Mouse (Mus musculus): ENCODE results near the gene Zfp541.
A peak's percentile ranks its signal among the peaks of the same experiment; 100 is the strongest.

Zfp541 gene

DNA sequence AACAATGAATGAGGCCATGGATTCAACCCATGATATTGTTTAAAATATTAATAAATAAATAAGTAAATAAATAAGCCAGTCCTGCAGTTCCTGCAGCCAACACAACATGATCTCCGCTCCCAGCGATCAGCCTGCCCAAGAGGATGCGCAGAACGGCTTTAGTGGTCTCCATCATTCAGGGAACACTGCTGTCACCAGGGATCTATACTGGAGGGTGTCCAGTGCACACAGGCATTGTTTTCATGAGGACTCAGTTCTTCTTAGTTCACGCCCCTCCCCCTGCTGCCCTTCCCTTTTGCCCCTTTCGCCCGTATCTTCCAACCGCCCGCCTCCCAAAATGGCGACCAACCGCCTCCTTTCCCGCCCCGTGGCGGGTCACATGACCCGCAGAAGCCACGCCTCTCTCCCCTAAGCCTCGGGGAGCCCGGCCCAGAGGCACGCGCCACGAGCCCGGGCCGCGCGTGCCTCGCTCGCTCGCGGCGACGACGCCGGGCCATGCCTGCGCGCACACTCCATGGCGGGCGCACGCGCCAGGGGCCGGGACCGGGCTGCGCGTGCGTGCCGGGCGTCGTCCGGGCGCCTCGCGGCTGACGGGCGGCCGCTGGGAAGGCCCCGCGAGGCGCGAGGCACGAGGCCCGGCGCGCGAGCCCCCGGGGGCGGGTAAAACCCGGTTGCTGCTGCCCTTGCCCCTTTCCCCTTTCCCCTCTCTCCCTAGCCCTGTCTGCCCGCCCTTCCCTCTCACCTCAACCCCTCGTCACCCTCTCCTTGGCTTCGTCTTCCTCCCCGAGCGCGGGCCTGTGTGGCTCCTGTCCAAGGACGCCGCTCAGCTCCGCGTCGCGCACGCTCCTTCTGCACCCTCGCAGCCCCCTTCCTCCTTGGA is at the start of gene Zfp541:
Zfp541 (plus strand) TSS at position 596 of the 880 bp plus-strand sequence.
- DNase-seq, result no peak

DNA sequence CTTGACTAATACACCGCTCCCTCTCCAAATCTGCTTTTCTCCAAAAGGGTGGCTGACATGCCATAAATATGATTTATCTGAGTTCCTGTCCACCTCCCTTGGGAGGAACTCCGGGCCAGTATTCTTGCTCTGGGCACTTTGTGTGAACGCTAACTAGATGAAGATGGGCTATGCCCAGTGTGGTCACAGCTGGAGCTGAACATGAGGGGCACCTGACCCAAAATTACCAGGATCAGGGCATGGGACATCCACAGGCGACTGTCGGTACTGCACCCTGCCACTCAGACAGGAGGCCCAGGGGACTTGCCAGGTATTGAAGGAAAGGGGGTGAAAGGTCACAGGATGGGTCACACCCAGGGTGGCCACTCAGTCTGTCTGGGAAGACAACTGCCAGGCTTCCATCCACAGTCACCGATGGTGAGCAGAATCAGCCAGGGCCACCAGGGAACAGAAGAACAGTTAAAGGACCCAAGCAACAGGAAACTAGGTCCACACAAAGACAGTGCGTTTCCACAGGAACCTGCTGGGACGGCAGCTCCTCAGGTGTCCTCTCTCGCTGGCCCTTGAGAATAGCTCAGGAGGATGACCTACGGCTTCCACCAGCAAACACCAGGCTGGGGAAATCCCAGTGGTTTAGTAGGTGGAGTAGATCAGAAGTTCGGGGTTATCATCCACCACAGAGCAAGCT is 48.9 kb upstream of the Zfp541 start:
- DNase-seq, result peak; percentile 47

DNA sequence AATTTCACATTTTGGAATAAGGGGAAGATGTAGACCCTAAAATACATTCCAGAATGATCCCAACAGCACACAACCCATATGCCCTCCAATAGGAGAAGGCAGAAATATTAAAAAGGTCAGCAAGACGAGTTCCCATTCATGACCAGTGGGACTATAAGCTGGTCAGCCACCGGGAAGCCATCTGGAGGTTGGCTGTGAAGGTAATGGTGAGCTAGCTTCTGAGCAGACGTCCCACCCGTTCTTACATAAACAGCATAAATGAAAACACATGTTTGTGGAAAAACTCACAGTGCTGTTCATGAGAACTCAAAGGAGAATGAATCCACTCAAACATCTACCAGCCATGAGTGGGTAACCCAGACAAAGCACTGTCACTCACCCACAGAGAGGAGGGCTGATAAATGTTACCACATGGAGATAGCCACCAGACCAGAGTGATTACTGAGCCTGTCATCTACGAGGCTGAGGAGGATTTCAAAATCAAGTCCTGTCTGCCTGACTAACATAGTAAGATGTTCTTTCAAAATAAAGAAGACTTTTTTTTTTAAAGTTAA is 47.8 kb upstream of the Zfp541 start:
- peak; percentile 53 for DNase-seq

DNA sequence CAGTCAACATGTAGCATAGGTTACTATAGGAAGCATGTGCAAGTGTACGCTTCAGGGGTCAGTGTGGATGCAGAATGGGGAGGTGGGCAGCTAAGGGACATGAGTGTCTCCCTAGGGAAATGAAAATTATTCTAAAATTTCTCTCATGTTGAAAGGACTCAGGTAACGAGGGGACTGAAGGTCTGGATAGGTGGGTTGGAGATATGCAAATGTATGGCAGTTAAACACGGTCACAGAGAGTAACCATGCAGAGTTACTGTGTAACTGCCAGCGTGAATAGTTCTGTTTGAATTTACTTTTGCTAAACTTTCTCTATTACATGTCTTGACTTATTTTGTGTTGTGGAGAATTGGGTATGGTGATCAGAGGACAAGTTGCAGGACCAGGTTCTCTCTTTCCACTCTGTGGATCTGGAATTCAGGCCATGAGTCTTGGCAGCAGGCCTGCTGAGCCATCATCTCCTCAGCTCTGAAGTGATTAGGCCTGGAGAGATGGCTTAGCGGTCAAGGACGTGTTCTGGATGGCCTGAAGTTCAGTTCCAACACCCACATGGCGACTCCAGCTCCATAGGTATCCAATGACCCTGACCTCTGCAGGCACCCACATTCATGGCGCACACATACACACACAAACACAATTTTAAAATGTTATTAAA is 47.0 kb upstream of the Zfp541 start:
- peak; percentile 68 for DNase-seq

DNA sequence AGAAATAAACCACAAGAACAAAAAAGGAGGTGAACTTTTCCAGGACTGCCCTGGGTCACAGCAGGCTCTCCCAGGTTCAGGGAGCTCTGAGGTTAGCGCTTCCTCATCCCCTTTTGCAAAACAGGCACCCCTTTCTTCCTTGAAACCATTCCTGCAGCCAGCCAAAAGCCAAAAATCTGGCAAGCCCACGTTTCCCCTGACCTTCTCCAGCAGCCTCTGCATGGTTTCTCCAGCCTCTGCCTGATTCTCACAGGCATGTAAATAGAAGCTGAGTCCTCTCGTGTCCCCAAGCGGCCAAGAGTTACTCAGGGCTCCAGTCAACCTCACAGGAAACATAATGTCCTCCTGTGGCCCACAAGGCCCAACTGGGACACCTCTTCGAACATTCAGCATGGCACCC is 46.2 kb upstream of the Zfp541 start:
- DNase-seq, result no peak

DNA sequence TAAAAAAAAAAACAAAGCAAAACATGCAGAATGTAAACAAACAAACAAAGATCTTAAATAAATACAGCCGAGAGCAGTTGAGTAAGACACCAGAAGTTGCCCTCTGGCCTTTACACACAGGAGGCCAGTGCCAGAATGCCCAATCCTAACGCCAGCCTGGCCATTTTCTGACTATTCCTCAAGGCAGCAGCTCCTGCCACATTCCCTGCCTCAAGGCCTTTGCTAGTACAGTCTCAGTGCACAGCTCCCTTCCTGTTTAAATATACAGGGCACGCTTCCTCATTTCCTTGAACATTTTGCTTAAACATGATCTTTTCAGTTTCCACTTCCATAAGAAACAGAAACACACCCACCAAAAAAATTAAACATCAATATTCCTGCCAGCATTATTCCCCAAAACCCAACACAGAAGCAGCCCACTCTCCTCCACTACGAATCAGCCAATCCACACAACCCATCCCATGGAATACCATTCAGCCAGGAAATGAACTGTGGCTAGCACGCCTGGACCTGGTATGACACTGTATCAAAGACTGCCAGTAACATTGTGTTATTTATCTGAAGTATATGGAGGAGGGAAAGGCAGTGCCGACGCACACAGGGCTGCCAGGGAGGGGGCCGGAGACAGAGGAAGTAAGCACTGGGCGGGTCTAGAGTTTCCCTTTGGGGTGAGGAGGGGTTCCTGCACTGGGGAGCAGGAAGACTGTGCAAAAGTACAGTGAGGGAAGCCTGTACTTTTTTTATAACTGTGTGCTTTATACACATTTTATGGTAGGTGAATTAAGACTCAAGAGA is 43.4 kb upstream of the Zfp541 start:
- DNase-seq, result no peak

DNA sequence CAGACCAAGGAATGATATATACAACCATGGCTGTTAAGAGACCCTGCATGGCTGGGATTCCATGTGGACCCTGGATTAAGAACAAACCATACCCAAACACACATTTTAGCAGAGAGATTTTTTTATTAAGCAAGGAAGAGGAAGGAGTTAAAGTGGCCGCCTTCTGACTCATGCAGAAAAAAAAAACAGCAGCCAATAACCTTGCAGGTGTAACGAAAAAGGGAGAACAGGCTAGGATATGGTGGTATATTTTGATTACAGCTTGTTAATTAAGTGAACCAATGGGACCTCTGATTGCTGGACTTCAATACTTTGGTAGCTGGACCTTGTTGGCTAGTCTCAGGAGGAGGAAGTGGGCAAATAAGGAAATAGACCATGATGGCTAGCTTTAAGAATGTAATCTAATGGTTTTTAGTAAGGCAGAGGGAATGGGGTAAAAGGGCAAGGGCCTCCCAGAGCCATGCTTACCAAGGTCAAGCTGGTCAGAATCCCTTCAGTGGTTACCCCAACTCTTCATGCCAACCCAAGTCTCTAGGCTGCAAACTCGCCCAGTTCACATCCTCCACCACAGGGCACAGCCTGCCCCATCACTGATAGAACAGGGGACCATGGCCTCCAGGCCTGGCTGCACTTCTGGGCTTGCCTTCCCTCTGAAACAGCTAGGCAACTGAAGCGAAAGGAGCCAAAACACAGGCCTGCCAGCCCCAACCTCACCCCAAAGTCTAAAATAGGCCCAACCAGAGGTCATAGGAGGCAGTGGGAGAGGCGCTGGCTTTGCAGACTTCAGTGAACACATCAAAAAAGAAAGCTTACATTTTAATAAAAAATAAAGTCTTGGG is 42.1 kb upstream of the Zfp541 start:
- DNase-seq, result no peak

DNA sequence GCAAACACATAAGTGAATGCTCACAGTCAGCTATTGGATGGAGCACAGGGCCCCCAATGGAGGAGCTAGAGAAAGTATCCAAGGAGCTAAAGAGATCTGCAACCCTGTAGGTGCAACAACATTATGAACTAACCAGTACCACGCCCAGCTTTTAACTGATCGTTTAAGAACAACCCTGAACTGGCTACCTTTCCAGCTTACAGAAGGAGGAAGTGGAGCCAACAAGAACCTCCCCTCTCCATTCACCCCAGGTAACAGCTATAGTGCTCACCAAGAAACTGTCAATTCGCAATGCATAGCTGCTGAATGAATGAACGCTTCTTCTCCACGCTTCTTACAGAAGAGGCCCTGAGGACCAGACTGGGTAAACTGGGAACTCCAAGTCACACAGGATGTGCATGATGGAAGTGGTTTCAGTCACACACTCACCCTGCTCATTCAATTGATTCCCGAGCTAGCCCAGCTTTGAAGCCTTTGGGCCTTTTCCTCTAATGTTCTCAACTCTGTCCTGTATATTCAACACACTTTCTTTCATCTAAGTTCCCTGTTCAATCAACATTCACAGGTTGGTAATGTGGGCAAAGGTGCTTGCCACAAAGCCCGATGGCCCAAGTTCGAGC is 36.9 kb upstream of the Zfp541 start:
- DNase-seq, result no peak

DNA sequence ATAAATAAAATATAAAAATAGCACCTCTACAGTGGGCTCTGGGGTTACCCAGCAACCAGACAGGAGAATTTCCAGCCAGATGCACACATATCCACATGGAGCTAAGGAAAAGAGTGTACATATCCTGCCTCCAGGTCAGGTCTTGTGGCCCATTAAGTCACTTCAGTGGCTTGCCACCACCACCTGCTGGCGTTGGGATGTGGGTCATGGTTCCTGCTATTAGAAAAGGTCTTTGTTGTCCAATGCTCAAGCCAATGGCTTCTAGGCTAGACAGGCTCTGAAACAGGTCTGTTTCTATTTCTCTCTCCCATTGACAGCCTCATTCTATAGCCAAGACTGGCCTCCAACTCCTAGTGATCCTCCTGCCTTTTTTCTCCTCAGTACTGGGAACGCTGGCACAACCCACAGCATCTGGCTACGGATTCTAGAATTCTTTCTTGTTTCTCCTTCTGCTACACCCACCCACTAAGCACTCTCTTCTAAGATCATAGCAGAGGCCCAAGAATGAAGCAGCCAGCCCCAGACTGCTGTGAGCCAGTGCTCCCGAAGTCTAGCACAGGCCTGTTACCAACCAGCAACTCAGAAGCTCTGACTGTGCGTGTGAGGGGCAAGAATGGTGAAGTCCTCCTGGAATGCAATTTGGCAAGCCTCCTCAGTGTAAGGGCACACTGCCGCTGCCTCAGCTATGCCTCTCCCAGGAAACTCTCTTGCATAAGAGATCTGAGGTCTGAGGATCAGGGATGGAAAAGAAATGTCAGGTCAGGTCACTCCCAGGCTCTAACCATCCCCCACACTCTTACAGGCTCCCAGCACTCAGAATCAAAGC is 33.3 kb upstream of the Zfp541 start:
- DNase-seq, result peak; percentile 46

DNA sequence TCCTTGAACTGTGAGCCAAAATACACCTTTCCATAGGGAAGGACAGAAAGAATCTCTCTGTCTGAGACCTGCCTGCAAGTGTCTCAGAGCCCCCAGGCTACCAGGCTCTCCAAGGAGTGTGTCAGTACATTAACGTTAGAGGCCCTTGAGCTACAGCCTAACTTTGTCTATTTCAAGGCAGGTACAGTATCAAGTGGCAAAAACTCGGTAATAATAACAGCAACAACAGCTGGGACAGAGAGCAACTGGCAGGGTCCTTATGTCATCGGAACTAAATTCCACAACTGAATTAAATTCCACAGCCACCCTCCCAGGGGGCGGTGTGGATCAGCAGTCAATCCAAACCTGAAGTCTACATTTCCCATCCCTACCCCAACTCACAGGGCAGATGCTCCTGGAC is 30.5 kb upstream of the Zfp541 start:
- DNase-seq, result no peak

DNA sequence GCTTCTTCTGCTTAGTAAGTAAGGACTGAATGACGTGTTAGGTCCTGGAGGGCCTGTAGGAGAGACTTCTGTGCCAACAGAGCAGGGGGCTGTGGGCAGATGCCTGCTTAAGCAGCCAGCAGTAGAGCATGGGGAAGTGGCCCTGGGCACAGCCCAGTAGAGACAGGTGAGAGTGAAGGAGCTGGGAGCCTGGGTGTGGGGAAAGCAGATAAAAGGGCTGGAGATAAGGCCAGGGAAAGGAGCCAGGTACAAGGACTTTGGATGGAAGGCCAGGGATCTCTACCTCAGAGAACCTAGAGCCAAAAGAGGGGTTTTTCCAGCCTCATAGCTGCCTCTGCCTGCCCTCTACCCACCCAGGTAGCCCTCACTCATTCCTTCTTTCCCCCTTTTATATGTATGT is 28.6 kb upstream of the Zfp541 start:
- DNase-seq, result no peak

DNA sequence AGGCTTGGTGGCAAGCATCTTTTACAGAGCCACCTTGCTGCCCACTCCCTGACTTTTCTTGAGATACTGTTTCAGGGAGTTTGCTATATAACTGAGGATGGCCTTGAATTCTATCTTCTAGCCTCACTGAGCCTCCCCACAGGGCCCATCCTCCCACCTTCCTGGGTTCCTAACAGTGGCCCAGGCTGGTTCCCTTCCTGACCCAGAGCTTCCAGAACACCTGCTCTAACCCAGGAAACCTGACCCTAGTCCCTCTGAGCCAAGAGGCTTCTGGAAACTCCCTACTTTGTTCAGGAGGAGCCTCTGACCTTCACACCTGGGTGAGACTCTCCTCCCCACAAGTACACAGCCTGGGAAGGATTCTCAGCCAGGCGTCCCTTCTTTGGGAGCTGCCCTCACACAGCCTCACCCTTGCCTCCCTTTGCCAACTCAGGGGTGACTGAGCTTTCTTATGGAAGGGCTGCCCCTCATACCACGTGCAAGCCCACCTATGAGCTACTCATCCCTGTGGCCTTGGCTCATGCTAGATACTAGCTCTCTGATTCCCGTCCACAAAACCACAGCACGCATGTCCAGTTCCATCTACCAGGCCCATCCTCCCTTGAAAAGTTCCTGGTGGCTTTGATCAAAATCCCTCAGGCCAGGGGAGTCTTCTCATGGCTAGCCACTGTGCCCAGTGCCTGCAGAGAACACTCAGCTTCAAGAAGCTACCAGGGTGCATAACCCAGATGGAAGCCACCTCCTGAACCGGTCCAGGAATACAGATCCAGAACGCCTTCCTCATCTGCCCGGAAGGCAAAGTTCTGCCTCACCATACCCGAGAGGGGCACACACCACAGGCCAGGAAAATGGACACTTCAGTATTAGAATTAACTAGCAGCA is 27.8 kb upstream of the Zfp541 start:
- no peak for DNase-seq

DNA sequence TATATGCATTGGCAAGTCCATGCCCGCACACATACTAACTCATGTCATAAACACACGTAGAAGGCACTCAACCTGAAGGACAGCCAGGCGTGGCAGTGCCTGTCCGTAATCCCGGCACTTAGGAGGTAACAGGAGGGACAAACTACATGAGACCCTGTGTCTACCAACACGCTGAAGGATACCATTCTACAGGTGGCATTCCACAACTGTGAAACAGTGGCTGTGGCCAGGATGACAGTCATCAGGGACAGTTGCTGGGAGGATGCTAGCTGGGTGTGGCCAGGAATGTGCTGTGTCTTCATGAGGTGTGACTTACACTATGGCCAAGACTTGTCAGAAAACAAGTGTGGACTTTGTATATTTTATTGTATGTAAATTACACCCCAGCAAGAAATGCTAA is 24.6 kb upstream of the Zfp541 start:
- DNase-seq, result no peak

DNA sequence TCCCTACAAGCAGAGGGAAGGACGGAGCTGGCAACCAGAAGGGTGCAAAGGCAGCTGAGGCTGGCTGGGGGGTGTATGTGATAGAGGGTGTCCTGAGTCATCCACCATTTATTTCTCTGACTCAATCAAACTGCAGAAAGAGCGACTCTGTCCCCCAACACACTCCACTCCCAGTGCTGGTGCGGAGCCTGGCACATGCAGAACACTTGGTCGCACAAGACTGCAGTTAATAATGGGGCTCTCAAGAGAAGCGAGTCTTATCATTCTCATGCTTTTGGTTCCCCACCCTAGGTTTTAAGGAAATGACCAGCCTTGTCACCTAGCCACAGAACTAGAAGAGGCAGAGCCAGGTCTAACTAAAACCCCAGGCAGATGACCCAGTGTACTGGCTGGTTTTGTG is 22.3 kb upstream of the Zfp541 start:
- DNase-seq, result no peak

DNA sequence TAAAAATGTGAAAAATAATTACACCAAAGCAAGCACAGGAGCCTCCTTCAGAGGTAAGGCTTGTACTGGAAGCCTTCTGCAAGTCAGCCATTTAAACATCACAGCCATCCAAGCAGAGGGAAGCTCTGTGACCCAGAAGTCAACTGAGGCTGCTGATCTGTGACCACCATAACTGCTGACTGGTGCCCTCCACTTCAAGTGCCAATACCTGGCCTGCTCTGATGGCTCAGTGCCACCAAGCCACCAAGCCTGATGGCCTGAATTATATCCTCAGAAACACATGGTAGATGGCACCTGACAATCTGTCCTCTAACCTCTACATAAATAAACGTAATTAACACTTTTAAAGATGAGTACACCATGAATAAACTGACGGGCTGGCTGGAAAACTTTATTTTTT is 20.4 kb upstream of the Zfp541 start:
- DNase-seq, result peak; percentile 69

DNA sequence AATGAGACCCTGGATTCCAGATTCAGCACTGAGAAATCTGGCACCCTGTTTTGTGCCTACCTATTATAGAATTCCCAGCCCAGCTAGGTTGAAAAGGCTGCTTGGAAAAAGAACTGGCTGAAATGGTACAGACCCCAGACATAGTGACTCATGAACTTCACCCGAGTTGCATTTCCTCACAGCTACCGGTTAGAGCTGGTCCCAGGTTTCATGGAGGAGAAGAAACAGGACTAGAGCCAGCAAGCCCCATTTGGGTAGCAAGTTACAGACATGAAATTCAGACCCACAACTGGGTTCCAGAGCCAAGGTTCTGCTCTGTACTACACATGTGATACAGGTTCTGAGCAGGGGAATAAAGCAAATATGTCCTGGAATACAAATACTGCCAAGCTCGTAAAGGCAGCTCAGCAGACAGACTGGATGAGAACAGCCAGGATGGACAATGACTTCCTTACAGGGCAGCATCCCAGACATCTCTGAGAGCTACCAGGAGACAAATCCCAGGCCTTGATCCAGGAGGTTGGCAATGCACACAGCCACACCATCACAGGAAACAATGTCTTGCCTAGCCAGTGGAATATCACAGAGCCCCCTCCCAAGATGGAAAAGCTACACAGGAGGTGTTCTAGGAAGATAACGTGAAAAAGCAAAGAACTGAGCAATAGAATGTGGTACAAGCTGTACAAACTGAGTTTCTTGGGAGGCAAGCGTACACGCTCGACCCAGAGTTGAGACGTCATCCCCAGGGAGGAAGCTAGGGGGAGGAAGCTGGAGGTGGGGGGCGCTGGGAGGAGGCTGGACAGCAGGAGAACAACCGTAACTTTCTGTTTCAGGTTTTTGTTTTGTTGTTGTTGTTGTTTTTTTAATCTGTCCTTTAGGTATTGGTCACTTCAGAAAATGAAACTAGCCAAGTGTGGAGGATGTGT is 18.5 kb upstream of the Zfp541 start:
- peak; percentile 50 for DNase-seq

DNA sequence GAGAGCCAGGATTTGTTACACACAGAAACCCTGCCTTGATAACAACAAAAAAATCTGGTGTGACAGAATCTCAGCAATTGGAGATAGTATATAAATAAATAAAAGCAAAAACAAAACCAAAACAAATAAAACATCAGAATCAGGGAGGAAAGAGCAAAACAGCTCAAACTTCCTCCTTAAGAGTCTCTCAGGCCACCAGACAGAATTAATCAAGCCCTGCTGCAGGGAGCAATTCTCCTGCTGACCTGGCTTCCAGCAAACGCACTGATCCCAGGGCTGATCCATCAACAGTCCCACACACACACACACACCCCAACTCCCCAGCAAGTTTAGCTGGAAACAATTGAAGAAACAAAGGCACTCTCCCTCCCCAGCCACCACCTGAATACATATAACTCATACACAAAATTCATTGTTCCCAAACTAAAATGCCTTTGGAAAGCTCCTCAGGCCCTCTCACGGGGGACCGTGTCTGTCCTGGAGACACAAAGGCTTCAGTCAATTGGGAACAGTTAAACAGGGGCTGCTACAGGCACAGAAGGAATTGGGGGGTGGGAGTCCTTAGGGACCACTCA is 17.7 kb upstream of the Zfp541 start:
- no peak for DNase-seq

DNA sequence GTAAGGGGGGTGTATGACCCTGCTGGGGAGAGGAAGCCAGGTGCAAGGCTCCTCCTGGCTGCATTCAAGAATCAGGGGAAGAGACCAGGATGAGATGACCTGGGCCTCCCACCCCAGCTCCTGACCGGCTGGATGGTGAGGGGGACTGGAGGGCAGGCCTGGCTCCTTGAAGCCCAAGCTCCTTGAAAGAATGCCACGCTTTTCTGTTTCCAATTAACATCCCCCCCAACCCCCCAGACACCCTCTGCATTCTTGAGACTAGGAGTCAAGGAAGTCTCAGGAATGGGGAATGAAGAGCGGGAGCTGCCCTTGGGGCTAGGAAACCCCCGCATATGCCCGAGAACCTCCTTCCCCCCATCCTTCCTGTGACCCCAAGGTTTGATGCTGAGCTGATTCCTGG is 17.1 kb upstream of the Zfp541 start:
- DNase-seq, result no peak
